Mouse (Mus musculus) small intestine, adult 2 months (tissue): ENCODE measurements at regions not wholly inside any gene's neighbourhood (a gene's known extent, or its start where the extent isn't known, plus 50 kb on each side); places are given as distances from the start of the nearest gene placed in this dataset.

Source experiments
- H3K27ac ChIP-seq: fragments of 200-500 bp; 2 replicates; pipeline ENCODE4 v1.5.1; 2012; ENCODE audit warnings: low read depth, low read length, control low read depth, inconsistent platforms; ENCODE audit not compliant: insufficient read depth
- H3K27me3 ChIP-seq: fragments of 200-500 bp; 2 replicates; pipeline ENCODE4 v1.6.1; 2012; ENCODE audit warnings: mild to moderate bottlenecking, moderate library complexity, low read length, inconsistent platforms; ENCODE audit not compliant: control insufficient read depth, insufficient read depth
- H3K36me3 ChIP-seq: fragments of 200-500 bp; 2 replicates; pipeline ENCODE4 v1.6.1; 2012; ENCODE audit warnings: mild to moderate bottlenecking, low read length, control low read depth, inconsistent platforms; ENCODE audit not compliant: control insufficient read depth, insufficient read depth
- H3K4me1 ChIP-seq: fragments of 200-500 bp; 2 replicates; pipeline ENCODE4 v1.6.1; 2012; ENCODE audit warnings: low read length, inconsistent platforms, mixed read lengths; ENCODE audit not compliant: control insufficient read depth, insufficient read depth, insufficient read length
- H3K4me3 ChIP-seq: fragments of 200-500 bp; 2 replicates; pipeline ENCODE4 v1.5.1; 2012; ENCODE audit warnings: low read depth, mild to moderate bottlenecking, control low read depth, inconsistent platforms, low read length, moderate library complexity
- CTCF ChIP-seq: fragments of 200-500 bp; IDR thresholded peaks from 2 replicates; pipeline ENCODE4 v1.5.1; 2012; ENCODE audit warnings: low read depth, mild to moderate bottlenecking, control low read depth, inconsistent platforms, low read length, moderate library complexity, mixed read lengths; ENCODE audit not compliant: insufficient replicate concordance, insufficient read length; ENCODE audit errors: extremely low read depth
- POLR2A ChIP-seq: fragments of 200-500 bp; IDR thresholded peaks from 2 replicates; pipeline ENCODE4 v1.6.1; 2012; ENCODE audit warnings: low read depth, mild to moderate bottlenecking, control low read depth, inconsistent platforms, low read length, moderate library complexity
- WGBS: fragments of 180-500 bp; shearing (Covaris S2); methylation state at CpG from one replicate; pipeline ENCODE4 v1.1.7; 2018; 5-methylcytosine and 5-hydroxymethylcytosine counted together

GRCm38 (mm10) chr5:18502831-18503230 is 142.7 kb upstream of the Gnai1 start:
- 10% methylated on average over 12 of the region's 12 CpGs for WGBS
- no peaks in the 10 kb centered on the region for H3K4me1 ChIP-seq

DNA sequence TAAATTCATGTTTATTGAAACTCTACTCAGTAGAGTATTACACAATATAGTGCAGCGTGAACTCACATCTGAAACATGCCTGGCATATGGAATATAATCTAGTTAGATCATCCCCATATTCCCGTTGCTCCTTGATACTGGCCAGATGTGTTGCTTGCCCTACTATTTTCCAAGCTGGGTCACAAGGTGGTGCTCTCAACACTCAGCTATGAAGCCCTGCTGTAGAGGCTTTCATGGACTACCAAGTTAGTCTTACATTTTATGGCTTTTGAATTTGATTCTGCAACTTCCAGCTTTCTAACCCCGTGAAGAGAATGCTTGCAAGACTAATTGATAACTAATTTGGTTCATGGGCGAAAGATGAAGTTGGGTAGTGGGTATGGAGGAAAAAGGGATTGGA is 134.2 kb upstream of the Gnai1 start:
- TF ChIP-seq POLR2A (no peak), CTCF (no peak)
- Histone ChIP-seq H3K36me3 (no peaks in the 10 kb centered on the region), H3K4me1 (no peaks in the 10 kb centered on the region), H3K27me3 (no peaks in the 10 kb centered on the region), H3K27ac (no peak overlapping the region), H3K4me3 (no peak overlapping the region)
- WGBS: 72% methylated on average over 4 of the region's 4 CpGs

More at GRCm38 (mm10) chr5:18502831-18503230, 142.7 kb upstream of the Gnai1 start:
- Histone ChIP-seq H3K4me3 (no peak overlapping the region), H3K27me3 (no peaks in the 10 kb centered on the region), H3K36me3 (no peaks in the 10 kb centered on the region), H3K27ac (no peak overlapping the region)
- TF ChIP-seq POLR2A (no peak), CTCF (peak; percentile 25; the same call in 1 of the 2 replicates)

DNA sequence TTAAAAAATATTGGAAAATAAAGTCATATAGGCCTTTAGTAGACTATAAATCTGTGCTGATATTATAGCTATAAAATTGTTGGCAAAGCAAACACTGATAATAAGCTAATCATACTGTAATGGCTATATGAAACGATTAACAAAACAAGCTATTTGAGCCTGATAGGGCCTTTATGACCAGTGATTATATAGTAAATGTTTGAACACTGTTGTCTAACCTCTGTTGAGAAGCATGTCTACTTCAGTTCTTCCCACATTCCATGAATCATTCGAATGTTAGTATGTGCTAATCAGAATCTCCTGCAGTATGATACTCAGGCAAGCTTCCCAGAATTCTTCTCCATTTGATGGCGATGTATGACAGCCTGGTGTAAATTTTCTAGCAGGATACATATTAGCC is 129.6 kb upstream of the Gnai1 start:
- Histone ChIP-seq H3K36me3 (no peaks in the 10 kb centered on the region), H3K4me1 (no peaks in the 10 kb centered on the region), H3K4me3 (no peak overlapping the region), H3K27me3 (no peaks in the 10 kb centered on the region), H3K27ac (no peak overlapping the region)
- 32% methylated on average over 3 of the region's 3 CpGs for WGBS
- TF ChIP-seq POLR2A: no peak
- TF ChIP-seq CTCF: no peak

- 10% methylated on average over 1 of the region's 1 CpGs for WGBS
These were observed 127.1 kb upstream of the Gnai1 start for GRCm38 (mm10) chr5:18487076-18487772.

DNA sequence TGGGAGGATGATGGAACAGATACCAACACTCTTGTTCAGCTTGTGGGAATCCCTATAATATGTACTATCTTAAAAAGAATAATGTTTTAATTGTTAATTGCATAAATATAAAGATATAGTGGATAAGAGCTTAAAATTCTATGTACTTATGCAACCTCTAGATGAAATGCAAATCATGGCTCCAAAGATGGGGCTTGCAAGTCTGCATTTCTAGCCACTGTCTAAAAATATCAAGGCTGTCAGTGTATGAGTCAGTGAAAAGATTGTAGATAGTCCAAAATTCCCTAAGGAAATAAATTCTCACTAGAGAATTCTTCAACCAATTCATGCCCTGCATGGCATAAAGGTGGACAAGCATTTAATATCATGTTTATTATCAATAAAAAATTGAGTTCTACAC is 124.2 kb upstream of the Gnai1 start:
- TF ChIP-seq CTCF (no peak), POLR2A (no peak)
- Histone ChIP-seq H3K4me3 (no peak overlapping the region), H3K27me3 (no peaks in the 10 kb centered on the region), H3K4me1 (no peaks in the 10 kb centered on the region), H3K27ac (no peak overlapping the region), H3K36me3 (no peaks in the 10 kb centered on the region)

More at GRCm38 (mm10) chr5:18487076-18487772, 127.1 kb upstream of the Gnai1 start:
- Histone ChIP-seq H3K27ac (no peak overlapping the region), H3K4me1 (no peaks in the 10 kb centered on the region), H3K36me3 (no peaks in the 10 kb centered on the region), H3K4me3 (no peak overlapping the region), H3K27me3 (no peaks in the 10 kb centered on the region)
- no peak for TF ChIP-seq CTCF
- TF ChIP-seq POLR2A: no peak

DNA sequence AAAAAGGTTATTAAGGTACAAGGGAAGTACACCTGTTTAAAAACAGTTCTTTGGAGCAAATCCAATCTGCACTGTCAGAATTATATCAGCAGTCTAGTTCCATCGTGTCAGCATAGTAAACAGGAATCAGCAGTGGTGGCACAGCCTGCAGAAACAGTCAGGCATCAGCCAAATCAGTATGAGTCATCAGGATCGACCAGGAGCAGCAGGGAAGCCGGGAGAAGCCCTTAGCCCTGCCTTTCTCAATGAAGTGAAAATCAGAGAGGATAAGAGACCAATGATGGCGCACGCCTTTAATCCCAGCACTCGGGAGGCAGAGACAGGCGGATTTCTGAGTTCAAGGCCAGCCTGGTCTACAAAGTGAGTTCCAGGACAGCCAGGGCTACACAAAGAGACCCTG is 118.3 kb upstream of the Gnai1 start:
- Histone ChIP-seq H3K4me3 (no peak overlapping the region), H3K27ac (no peak overlapping the region), H3K27me3 (no peaks in the 10 kb centered on the region), H3K36me3 (no peaks in the 10 kb centered on the region), H3K4me1 (no peaks in the 10 kb centered on the region)
- TF ChIP-seq POLR2A (no peak), CTCF (no peak)
- 58% methylated on average over 7 of the region's 7 CpGs for WGBS

GRCm38 (mm10) chr5:18477372-18478017 is 117.3 kb upstream of the Gnai1 start:
- Histone ChIP-seq H3K4me3 (no peak overlapping the region), H3K36me3 (no peaks in the 10 kb centered on the region), H3K27me3 (no peaks in the 10 kb centered on the region), H3K4me1 (no peaks in the 10 kb centered on the region), H3K27ac (no peak overlapping the region)
- TF ChIP-seq CTCF (no peak), POLR2A (no peak)
- WGBS: 68% methylated on average over 6 of the region's 6 CpGs
